Mouse (Mus musculus): Measurements from ENCODE around the gene Cfap157. TPM values are rescaled to one million over a fixed set of nuclear protein-coding genes. Genes with fewer than 3 reads are reported as not detected.
A peak's percentile ranks its signal among the peaks of the same experiment; 100 is the strongest.

Cfap157 gene
- polyA plus RNA-seq, 1 experiment, result 0.29 TPM

- DNase-seq (ENCODE audit: low spot score), result no peak
Measured at GRCm38 (mm10) chr2:32781710-32782109, 2.5 kb downstream of the Cfap157 start.

DNA sequence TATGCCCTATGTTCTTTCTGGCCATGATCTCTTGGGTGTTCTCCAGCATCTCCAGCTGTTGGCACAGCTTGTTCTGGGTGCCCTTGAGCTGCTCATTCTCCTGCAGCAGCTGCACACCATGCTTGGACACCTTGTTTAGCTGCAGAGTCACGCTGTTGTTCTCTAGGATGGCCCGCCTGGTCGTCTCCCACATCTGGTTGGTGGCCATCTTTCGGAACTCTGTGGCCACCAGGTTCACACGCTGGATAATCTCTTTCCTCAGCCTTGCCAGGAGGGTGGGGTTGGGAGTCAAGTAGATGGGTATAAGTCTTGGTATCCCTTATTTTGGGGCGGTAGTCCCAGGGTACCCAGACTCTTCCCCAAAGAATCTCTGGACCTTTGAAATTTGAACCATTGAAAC lies 4.5 kb downstream of the Cfap157 start:
- DNase-seq (ENCODE audit: low spot score), result no peak

DNA sequence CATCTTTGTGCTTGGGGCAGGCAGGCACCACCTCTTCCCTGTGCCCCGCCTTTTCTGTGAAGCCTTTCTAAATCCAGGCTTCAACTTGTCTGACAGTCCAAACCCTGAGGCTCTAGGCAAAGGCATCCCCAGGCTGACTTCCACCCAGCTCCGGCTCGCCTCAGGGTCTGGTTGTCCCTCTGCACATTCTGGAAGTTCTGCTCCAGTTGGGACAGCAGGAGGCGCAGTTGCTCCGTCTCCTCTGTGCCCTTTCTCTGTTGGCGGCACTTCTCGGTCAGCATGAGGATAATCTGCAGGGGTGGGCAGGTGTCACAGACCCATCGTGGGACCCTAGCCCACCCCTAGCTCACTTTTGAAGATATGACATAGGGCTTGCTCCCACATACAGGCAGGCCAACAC lies 5.1 kb downstream of the Cfap157 start:
- DNase-seq (ENCODE audit: low spot score), result peak; percentile 49

GRCm38 (mm10) chr2:32778081-32778480 lies 6.1 kb downstream of the Cfap157 start:
- DNase-seq (ENCODE audit: low spot score), result no peak

- no peak for DNase-seq (ENCODE audit: low spot score)
Measured at GRCm38 (mm10) chr2:32776192-32776591, 8.0 kb downstream of the Cfap157 start.

GRCm38 (mm10) chr2:32775359-32776074 lies 8.7 kb downstream of the Cfap157 start, which contains the start of the genes Ttc16 and Ptrh1:
TSS of gene Ttc16 (minus strand) at chr2:32775633.
TSS of gene Ptrh1 (plus strand) at chr2:32775786.
- peak; percentile 95 for DNase-seq (ENCODE audit: low spot score)

DNA sequence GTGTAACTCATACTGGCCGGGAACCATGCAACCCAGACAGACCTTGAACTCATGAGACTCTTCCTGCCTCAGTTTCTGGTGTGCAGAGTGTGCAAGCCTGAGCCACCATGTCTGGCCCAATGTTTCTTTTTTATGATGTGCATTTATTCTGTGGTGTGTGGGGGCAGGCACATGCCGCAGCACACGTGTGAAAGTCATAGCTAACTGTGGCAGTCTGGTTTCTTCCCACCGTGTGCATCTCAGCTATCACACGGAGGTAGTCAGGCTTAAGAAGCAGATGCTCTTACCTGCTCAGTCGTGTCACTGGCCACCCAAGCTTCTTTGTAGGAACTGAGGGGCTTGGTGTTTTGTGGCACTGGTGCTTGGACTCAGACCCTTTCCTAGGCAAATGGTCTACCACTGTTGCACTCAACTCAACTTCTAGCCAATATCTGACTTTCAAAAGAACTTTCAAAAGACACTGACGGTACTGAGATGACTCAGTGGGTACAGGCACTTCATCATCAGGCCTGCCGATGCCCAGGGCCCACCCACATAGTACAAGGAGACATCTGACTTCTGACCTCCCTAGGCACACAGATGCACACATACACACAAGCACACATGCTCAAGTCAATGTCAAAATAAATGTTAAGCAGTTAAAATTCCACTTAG lies 11.5 kb downstream of the Cfap157 start:
- no peak for DNase-seq (ENCODE audit: low spot score)

GRCm38 (mm10) chr2:32771886-32772285 lies 12.3 kb downstream of the Cfap157 start:
- DNase-seq (ENCODE audit: low spot score), result no peak

DNA sequence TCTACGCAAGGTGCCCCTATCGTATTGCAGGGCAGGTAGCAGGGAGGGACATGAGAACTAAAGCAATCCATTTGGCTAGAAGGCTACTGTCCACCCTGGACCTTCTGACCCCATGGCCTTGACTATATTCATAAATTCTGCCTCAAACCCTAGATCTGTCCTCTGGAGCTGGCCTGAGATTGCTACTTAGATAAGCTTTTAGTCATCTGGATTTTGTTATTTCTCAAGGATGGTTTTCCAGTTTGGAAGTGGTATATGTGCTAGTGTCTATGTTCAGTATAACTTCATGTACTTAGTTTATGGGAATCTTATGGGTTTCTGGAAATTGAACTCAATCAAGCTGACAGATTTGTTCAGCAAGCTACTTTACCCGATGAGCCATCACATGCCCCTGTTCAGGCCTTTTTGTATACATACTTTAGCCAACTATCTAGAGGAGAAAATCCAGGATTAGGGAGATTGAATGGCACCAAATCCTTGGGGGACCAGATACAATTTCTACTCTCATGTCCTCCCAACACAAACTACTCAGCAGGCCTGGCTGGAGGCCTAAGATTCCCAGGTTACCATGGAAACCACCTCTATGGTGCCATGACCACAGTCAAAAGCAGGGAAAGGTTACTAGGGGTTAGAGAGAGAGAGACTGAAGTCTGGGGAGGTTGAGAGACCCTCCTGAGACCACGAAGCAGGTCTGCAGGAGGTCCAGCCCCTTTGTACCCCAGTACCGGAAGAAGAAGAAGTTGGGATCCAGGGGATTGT lies 14.7 kb downstream of the Cfap157 start:
- no peak for DNase-seq (ENCODE audit: low spot score)

GRCm38 (mm10) chr2:32768661-32769285 lies 15.5 kb downstream of the Cfap157 start:
- no peak for DNase-seq (ENCODE audit: low spot score)

DNA sequence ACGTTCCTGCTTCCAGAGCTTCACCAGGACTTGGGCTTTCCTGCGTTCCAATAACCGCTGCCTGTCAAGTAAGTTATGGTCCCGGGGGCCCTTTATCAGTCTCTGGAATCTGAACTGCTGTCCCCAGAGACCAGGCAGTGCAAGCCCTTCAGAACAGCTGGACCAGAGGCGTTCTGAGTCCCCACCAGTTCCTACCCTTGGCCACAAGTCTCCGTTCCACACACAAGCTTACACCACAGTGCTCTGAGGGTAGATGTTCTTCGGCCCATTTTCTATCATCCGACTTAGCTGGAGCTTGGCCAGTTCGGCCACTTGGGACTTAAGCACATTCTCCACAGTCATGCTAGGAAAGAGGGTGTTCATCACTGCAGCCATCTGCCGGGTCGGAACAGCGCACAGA lies 17.0 kb downstream of the Cfap157 start:
- no peak for DNase-seq (ENCODE audit: low spot score)

GRCm38 (mm10) chr2:32763353-32763752 lies 20.9 kb downstream of the Cfap157 start:
- DNase-seq (ENCODE audit: low spot score), result no peak

DNA sequence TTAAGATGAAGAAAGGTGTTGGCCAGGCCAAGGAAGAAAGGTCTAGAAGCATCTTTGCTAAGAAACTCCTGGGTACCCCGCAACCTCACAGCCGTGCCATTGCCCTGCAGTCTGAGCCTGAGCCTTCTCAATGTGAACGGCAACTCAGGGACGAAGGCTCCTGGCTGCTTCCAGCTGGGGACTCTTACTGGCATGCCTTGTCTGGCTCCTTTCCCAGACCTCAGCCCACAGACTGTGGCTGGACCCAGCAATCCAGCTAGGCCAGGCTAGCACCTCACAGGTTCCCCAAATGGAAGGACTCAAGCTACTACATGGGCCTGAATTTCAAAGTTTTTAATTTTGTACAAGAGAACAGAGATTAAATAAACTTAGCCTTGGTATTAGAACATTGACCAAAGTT lies 22.4 kb downstream of the Cfap157 start:
- no peak for DNase-seq (ENCODE audit: low spot score)

- no peak for DNase-seq (ENCODE audit: low spot score)
Measured at GRCm38 (mm10) chr2:32761361-32761760, 22.9 kb downstream of the Cfap157 start.

- no peak for DNase-seq (ENCODE audit: low spot score)
Measured at GRCm38 (mm10) chr2:32759001-32759400, 25.2 kb downstream of the Cfap157 start.

- DNase-seq (ENCODE audit: low spot score), result no peak
Measured at GRCm38 (mm10) chr2:32758503-32758902, 25.7 kb downstream of the Cfap157 start.

DNA sequence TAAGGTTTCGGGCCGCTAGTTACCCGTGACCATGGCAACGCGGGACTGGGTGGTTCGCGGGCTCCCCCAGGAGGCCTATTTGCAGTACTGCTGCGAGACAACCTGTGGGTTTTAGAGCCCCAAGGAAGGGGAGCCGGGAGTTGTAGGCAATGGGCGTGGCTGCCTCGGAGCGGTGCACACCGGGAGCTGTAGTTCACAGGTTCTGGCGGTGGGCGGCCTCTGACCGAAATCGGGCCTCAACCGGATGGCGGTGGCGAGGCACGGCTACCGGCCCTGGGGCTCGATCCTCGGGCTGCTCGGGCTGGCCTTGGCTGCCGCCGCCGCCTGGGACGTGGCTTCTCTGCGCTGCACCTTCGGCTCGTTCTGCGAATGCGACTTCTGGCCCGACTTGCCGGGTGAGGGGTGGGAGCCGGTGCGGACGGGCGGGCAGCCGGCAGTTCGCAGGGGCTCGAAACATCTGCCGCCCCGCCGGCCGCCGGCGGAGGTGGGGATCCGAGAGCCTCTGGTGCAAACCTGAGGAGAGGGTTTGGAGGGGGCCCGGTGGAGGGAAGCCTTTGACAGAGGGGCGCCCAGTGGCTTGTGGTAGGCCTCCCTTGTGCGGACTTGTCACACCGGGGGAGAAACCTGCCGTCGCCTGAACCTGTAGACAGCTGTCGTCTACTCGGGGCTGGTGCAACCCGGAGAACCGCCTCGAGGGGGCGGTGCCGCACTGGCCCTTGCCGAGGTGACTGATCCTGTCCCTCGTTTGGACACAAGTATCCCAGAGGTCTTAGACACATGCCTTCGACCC lies 27.0 kb downstream of the Cfap157 start, which contains the start of gene Tor2a:
Gene Tor2a, plus strand, starts transcription at position 179 of the 790 bp plus-strand sequence.
- DNase-seq (ENCODE audit: low spot score), result peak; percentile 85

DNA sequence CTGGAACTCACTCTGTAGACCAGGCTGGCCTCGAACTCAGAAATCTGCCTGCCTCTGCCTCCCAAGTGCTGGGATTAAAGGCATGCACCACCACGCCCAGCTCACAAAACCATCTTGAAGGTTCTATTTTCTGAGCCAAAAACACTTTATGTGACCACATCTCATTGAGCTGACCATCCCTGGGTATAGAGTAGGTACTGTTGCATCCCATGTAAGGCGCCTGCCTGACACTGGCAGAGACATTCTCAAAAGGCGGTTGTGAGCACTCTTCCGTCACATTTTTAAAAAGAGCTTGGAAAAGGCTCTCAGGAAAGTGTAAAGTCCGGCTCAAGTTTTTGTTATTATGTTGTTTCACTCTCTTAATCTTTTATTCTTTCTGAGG lies 27.6 kb downstream of the Cfap157 start:
- no peak for DNase-seq (ENCODE audit: low spot score)

DNA sequence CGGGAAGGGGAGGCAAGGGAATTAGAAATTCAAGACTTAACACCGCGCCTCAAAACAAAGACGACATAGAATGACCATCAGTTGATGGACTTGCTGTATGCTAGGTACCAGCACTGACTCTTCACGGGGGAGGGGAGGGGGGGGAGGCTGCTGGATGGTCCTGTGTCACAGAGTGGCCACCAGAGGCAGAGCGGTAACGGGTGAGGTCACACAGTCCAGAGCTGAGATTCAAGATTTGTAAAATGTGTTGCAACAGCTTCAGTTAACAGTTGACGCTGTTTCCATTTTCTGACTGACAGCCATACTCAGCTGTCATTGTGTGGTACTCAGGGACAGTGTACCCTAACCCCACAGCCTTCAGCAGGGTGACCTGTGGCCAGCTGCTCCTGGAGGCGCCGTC lies 32.0 kb downstream of the Cfap157 start:
- DNase-seq (ENCODE audit: low spot score), result no peak

DNA sequence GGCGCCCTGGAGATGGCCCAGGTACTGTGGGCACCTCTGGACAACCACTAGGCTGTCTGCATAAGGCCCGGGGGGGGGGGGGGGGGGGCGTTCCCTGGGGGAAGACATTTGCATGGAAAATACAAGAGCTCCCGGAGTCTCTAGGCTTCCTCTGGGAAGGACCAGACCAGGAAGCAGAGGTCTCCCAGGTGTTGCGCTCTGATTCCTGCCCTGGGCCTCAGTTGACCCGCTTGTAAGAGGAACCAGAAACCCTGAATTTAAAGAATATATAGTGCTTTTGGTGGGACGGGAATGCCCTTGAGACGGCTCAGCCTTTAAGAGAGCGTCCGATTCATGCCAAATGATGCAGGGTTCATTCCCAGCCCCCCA lies 32.6 kb downstream of the Cfap157 start:
- no peak for DNase-seq (ENCODE audit: low spot score)

GRCm38 (mm10) chr2:32750887-32751664 lies 33.2 kb downstream of the Cfap157 start:
- peak; percentile 48 for DNase-seq (ENCODE audit: low spot score)
